Mouse (Mus musculus): Measurements from ENCODE around the gene Ttc39d. TPM values are rescaled to one million over a fixed set of nuclear protein-coding genes. Genes with fewer than 3 reads are reported as not detected.
"Not testable (repeated sequence)": the region's sequence is repeated elsewhere in the genome, so short reads cannot be mapped to it uniquely, and the experiment has no call there.

Ttc39d gene
- polyA plus RNA-seq, 1 experiment from 2014 or later, result 0.17 TPM

DNA sequence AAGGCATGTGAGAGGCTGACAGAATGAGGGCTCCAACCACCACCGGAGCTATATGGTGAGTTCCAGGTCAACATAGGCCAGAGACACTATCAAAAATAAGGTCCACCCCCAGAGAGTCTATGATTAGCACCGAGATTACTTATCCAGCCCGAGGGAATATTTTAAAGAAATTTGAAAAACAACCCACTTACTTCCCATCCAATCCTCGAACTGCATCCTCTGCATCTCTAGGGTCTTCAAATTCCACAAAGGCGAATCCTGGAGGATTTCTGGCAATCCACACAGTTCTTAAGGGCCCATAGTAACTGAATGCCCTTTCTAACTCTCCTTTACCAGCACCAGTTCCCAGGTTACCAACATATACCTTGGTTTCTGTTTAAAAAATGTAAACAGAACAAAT, 1.6 kb upstream of the Ttc39d start:
- Histone ChIP-seq H3K27me3 (no peaks in the 10 kb centered on the region), H3K9ac (peak overlapping the region; percentile 99), H3K4me2 (replicated peaks) (peak overlapping the region; percentile 92), H3K27ac (peak overlapping the region; percentile 99; the same call in 1 of the 2 replicates), H3K36me3 (peaks cover 37% of the 10 kb centered on the region), H3K9me3 (no peaks in the 10 kb centered on the region), H3K4me3 (peak overlapping the region; percentile 94), H3K4me1 (peaks cover 17% of the 10 kb centered on the region; the same call in 1 of the 2 replicates)
- ATAC-seq (ENCODE audit: low FRiP score, low read depth), result no peak
- 25% methylated on average over 5 of the region's 5 CpGs for WGBS

- WGBS, result under 1% methylated on average over 36 of the region's 36 CpGs
- Histone ChIP-seq H3K27ac (peak overlapping the region; percentile 99), H3K36me3 (peaks cover 33% of the 10 kb centered on the region), H3K27me3 (no peaks in the 10 kb centered on the region), H3K9ac (peak overlapping the region; percentile 99), H3K4me1 (peaks cover 17% of the 10 kb centered on the region; the same call in 1 of the 2 replicates), H3K9me3 (no peaks in the 10 kb centered on the region), H3K4me3 (peak overlapping the region; percentile 94), H3K4me2 (replicated peaks) (peak overlapping the region; percentile 92)
- peak; percentile 48 for ATAC-seq (ENCODE audit: low FRiP score, low read depth)
These were observed 974 bp upstream of the Ttc39d start for GRCm38 (mm10) chr17:80206301-80206670.

GRCm38 (mm10) chr17:80213998-80214397, 6.7 kb downstream of the Ttc39d start:
- not testable (repeated sequence) for H3K4me3 ChIP-seq; H3K27ac ChIP-seq; H3K4me1 ChIP-seq; H3K9me3 ChIP-seq; ATAC-seq (ENCODE audit: low FRiP score, low read depth); H3K4me2 ChIP-seq (replicated peaks); H3K27me3 ChIP-seq; H3K36me3 ChIP-seq; H3K9ac ChIP-seq
- WGBS, result 89% methylated on average over 4 of the region's 4 CpGs

GRCm38 (mm10) chr17:80220131-80220530, 12.9 kb downstream of the Ttc39d start:
- H3K4me2 ChIP-seq (replicated peaks), result no peak overlapping the region
- no peaks in the 10 kb centered on the region for H3K36me3 ChIP-seq
- WGBS, result 67% methylated on average over 2 of the region's 2 CpGs
- H3K4me1 ChIP-seq, result no peaks in the 10 kb centered on the region; the same call in 1 of the 2 replicates
- H3K4me3 ChIP-seq, result no peak overlapping the region
- H3K9me3 ChIP-seq, result no peaks in the 10 kb centered on the region
- no peaks in the 10 kb centered on the region for H3K27me3 ChIP-seq
- no peak overlapping the region for H3K9ac ChIP-seq
- ATAC-seq (ENCODE audit: low FRiP score, low read depth), result no peak
- H3K27ac ChIP-seq, result no peak overlapping the region

GRCm38 (mm10) chr17:80221202-80221601, 13.9 kb downstream of the Ttc39d start:
- Histone ChIP-seq H3K4me3 (no peak overlapping the region), H3K9ac (no peak overlapping the region), H3K27me3 (no peaks in the 10 kb centered on the region), H3K4me2 (replicated peaks) (no peak overlapping the region), H3K4me1 (no peaks in the 10 kb centered on the region; the same call in 1 of the 2 replicates), H3K9me3 (no peaks in the 10 kb centered on the region), H3K27ac (no peak overlapping the region), H3K36me3 (no peaks in the 10 kb centered on the region)
- WGBS, result 67% methylated on average over 9 of the region's 9 CpGs
- no peak for ATAC-seq (ENCODE audit: low FRiP score, low read depth)

DNA sequence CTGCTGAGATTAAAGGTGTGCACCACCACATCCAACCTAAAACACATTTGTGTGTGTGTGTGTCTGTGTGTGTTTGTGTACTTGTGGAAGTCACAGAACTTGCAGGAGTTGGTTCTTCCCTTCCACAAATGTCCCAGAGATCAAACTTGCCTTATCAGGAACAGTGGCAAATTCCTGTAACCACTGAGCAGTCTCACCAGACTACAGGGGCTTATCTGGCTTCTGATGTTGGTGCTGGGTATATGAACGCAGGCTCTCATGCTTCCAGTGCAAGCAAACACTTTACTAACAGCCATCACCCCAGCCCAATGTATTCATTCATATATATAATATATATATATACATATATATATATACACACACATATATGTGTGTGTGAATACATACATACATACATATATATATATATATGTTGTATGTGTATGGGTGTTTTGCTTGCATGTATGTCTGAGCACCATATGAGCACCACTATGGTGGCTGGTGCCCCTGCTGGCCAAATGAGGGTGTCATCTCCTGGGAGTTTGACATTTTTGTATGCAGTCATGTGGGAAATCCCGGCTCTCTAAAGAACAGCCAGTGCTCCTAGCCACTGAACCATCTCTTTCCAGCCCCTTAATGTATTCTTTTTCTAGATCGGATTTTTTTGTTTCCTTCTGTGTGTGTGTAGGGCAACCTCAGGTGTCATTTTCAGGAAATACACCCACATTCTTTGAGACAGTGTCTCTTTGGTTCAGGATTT, 14.8 kb downstream of the Ttc39d start:
- Histone ChIP-seq H3K4me3 (no peak overlapping the region), H3K27me3 (no peaks in the 10 kb centered on the region), H3K27ac (no peak overlapping the region), H3K9ac (no peak overlapping the region), H3K4me2 (replicated peaks) (no peak overlapping the region), H3K36me3 (no peaks in the 10 kb centered on the region), H3K9me3 (no peaks in the 10 kb centered on the region), H3K4me1 (no peaks in the 10 kb centered on the region; the same call in 1 of the 2 replicates)
- WGBS, result 75% methylated on average over 3 of the region's 3 CpGs
- ATAC-seq (ENCODE audit: low FRiP score, low read depth), result no peak

GRCm38 (mm10) chr17:80223829-80224228, 16.6 kb downstream of the Ttc39d start:
- Histone ChIP-seq H3K4me3 (peak overlapping the region; percentile 62), H3K4me2 (replicated peaks) (peak overlapping the region; percentile 76), H3K27ac (peak overlapping the region; percentile 91), H3K9ac (peak overlapping the region; percentile 77), H3K9me3 (no peaks in the 10 kb centered on the region), H3K27me3 (no peaks in the 10 kb centered on the region), H3K4me1 (no peaks in the 10 kb centered on the region; the same call in 1 of the 2 replicates), H3K36me3 (peaks cover 5% of the 10 kb centered on the region; the same call in 1 of the 2 replicates)
- ATAC-seq (ENCODE audit: low FRiP score, low read depth), result no peak
- 14% methylated on average over 9 of the region's 9 CpGs for WGBS

- Histone ChIP-seq H3K36me3 (peaks cover 8% of the 10 kb centered on the region; the same call in 1 of the 2 replicates), H3K27ac (peak within 1 kb of the TSS; percentile 91), H3K4me3 (peak within 1 kb of the TSS; percentile 62), H3K27me3 (no peaks in the 10 kb centered on the region), H3K9ac (peak within 1 kb of the TSS; percentile 77), H3K4me2 (replicated peaks) (peak within 1 kb of the TSS; percentile 76), H3K9me3 (no peaks in the 10 kb centered on the region), H3K4me1 (no peaks in the 10 kb centered on the region; the same call in 1 of the 2 replicates)
- peak; percentile 98 for ATAC-seq (ENCODE audit: low FRiP score, low read depth)
- WGBS, result under 1% methylated on average over 33 of the region's 33 CpGs
These were observed 17.3 kb downstream of the Ttc39d start, which contains the start of gene Gemin6 for GRCm38 (mm10) chr17:80224326-80225116. TSS of gene Gemin6 (plus strand) at chr17:80224441.

DNA sequence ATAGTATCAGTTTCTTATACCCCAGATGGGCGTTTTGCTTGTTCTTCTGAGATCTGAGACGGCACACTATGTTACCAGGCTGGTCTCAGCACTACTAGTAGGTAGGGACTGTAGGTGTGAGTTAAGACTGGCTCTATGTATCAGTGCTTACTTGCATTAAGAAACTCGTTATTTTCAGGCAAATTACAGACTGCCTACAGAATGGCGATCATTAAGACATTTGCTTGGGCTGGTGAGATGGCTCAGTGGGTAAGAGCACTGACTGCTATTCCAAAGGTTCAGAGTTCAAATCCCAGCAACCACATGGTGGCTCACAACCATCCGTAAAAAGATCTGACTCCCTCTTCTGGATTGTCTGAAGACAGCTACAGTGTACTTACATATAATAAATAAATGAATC, 17.9 kb downstream of the Ttc39d start:
- H3K36me3 ChIP-seq; H3K4me1 ChIP-seq; H3K27me3 ChIP-seq; ATAC-seq (ENCODE audit: low FRiP score, low read depth); H3K9me3 ChIP-seq: not testable (repeated sequence)
- H3K27ac ChIP-seq, result peak overlapping the region; percentile 91; the same call in 1 of the 2 replicates
- WGBS, result 57% methylated on average over 5 of the region's 5 CpGs
- peak overlapping the region; percentile 77 for H3K9ac ChIP-seq
- peak overlapping the region; percentile 76 for H3K4me2 ChIP-seq (replicated peaks)
- peak overlapping the region; percentile 62 for H3K4me3 ChIP-seq

- ATAC-seq (ENCODE audit: low FRiP score, low read depth), result no peak
- Histone ChIP-seq H3K4me2 (replicated peaks) (no peak overlapping the region), H3K27me3 (no peaks in the 10 kb centered on the region), H3K4me1 (no peaks in the 10 kb centered on the region; the same call in 1 of the 2 replicates), H3K27ac (no peak overlapping the region), H3K9me3 (peaks cover 5% of the 10 kb centered on the region; the same call in 1 of the 2 replicates), H3K36me3 (peaks cover 15% of the 10 kb centered on the region), H3K9ac (no peak overlapping the region), H3K4me3 (no peak overlapping the region)
- 91% methylated on average over 2 of the region's 2 CpGs for WGBS
These were observed 22.1 kb downstream of the Ttc39d start for GRCm38 (mm10) chr17:80229396-80229795.

GRCm38 (mm10) chr17:80233844-80234243, 26.6 kb downstream of the Ttc39d start:
- H3K9ac ChIP-seq, result no peak overlapping the region

GRCm38 (mm10) chr17:80234376-80234775, 27.1 kb downstream of the Ttc39d start:
- Histone ChIP-seq H3K9ac (no peak overlapping the region), H3K27ac (no peak overlapping the region), H3K4me2 (replicated peaks) (no peak overlapping the region), H3K4me3 (no peak overlapping the region), H3K36me3 (peaks cover 30% of the 10 kb centered on the region), H3K27me3 (no peaks in the 10 kb centered on the region), H3K9me3 (peaks cover 5% of the 10 kb centered on the region; the same call in 1 of the 2 replicates), H3K4me1 (no peaks in the 10 kb centered on the region)
- WGBS, result 88% methylated on average over 7 of the region's 7 CpGs
- ATAC-seq (ENCODE audit: low FRiP score, low read depth), result no peak

More at GRCm38 (mm10) chr17:80233844-80234243, 26.6 kb downstream of the Ttc39d start:
- H3K27ac ChIP-seq, result no peak overlapping the region
- ATAC-seq (ENCODE audit: low FRiP score, low read depth), result no peak
- peaks cover 5% of the 10 kb centered on the region; the same call in 1 of the 2 replicates for H3K9me3 ChIP-seq
- no peak overlapping the region for H3K4me2 ChIP-seq (replicated peaks)
- H3K4me1 ChIP-seq, result no peaks in the 10 kb centered on the region
- peaks cover 26% of the 10 kb centered on the region for H3K36me3 ChIP-seq
- no peak overlapping the region for H3K4me3 ChIP-seq
- WGBS, result 91% methylated on average over 5 of the region's 5 CpGs
- H3K27me3 ChIP-seq, result no peaks in the 10 kb centered on the region
